Mouse (Mus musculus) limb, embryonic 10.5 days (tissue): ENCODE results near the gene Sim1. TPM values are rescaled to one million over a fixed set of nuclear protein-coding genes. Genes with fewer than 3 reads are reported as not detected.

ENCODE experiments used
- DNase-seq: peaks from one replicate; pipeline ENCODE4 v3.0.0-alpha.2; 2017; ENCODE audit warnings: low spot score
- H3K27ac ChIP-seq: fragments of 300-500 bp; sonication (generic); 2 replicates; pipeline ENCODE4 v1.5.1; 2016; ENCODE audit warnings: mild to moderate bottlenecking
- H3K27me3 ChIP-seq: fragments of 300-500 bp; sonication (generic); 2 replicates; pipeline ENCODE4 v1.6.1; 2016; ENCODE audit warnings: low read depth, mild to moderate bottlenecking; ENCODE audit not compliant: poor library complexity, severe bottlenecking
- H3K36me3 ChIP-seq: fragments of 300-500 bp; sonication (generic); 2 replicates; pipeline ENCODE4 v1.6.1; 2016; ENCODE audit warnings: mild to moderate bottlenecking, moderate library complexity
- H3K4me1 ChIP-seq: fragments of 300-500 bp; sonication (generic); 2 replicates; pipeline ENCODE4 v1.6.1; 2016
- H3K4me3 ChIP-seq: fragments of 300-500 bp; sonication (generic); 2 replicates; pipeline ENCODE4 v1.5.1; 2016; ENCODE audit warnings: mild to moderate bottlenecking, moderate library complexity
- H3K9me3 ChIP-seq: fragments of 300-500 bp; sonication (generic); replicated peaks from 2 replicates; pipeline ENCODE4 v1.6.1; 2016; ENCODE audit warnings: mild to moderate bottlenecking
- WGBS: fragments of 180-500 bp; shearing (Covaris S2); methylation state at CpG from one replicate; pipeline ENCODE4 v1.1.7; 2016; 5-methylcytosine and 5-hydroxymethylcytosine counted together
- polyA plus RNA-seq: library from polyadenylated mRNA; unstranded; fragments of >200 nt; fragmentation: Nextera tagmentation; extraction: Ambion mirVana; gene quantifications from 2 replicates; pipeline ENCODE4 v1.2.1, GENCODE M21; 2016

Gene Sim1
- 0.65 and 0.74 TPM in 2 replicates for polyA plus RNA-seq

GRCm38 (mm10) chr10:50894170-50894991 is at the start of gene Sim1:
Gene Sim1 (plus strand): TSS chr10:50894754.
- peak; percentile 92 for DNase-seq
- under 1% methylated on average over 62 of the region's 62 CpGs for WGBS
- H3K27ac ChIP-seq = no peak within 1 kb of the TSS
- H3K4me3 ChIP-seq = peak within 1 kb of the TSS; percentile 59
- H3K27me3 ChIP-seq = peaks cover 100% of the 10 kb centered on the region
- peaks cover 26% of the 10 kb centered on the region for H3K4me1 ChIP-seq
- H3K36me3 ChIP-seq = no peaks in the 10 kb centered on the region
- no peaks in the 10 kb centered on the region for H3K9me3 ChIP-seq

- Histone ChIP-seq H3K27ac (no peak overlapping the region), H3K4me3 (no peak overlapping the region), H3K9me3 (no peaks in the 10 kb centered on the region), H3K27me3 (no peaks in the 10 kb centered on the region), H3K36me3 (no peaks in the 10 kb centered on the region), H3K4me1 (no peaks in the 10 kb centered on the region)
- no peak for DNase-seq
- WGBS = 66% methylated on average over 4 of the region's 4 CpGs
Observed at GRCm38 (mm10) chr10:50868202-50868601, 26.4 kb upstream of the Sim1 start.

- no peaks in the 10 kb centered on the region for H3K9me3 ChIP-seq
- H3K4me3 ChIP-seq = no peak overlapping the region
- no peak for DNase-seq
- no peaks in the 10 kb centered on the region for H3K4me1 ChIP-seq
- WGBS = 92% methylated on average over 5 of the region's 5 CpGs
- no peak overlapping the region for H3K27ac ChIP-seq
- no peaks in the 10 kb centered on the region for H3K27me3 ChIP-seq
- no peaks in the 10 kb centered on the region for H3K36me3 ChIP-seq
Observed at GRCm38 (mm10) chr10:50876952-50877351, 17.6 kb upstream of the Sim1 start.

- no peak for DNase-seq
- H3K27me3 ChIP-seq = 0 out of 2 replicates have a peak, but pooled peaks cover 6% of the 10 kb centered on the region
- H3K36me3 ChIP-seq = no peaks in the 10 kb centered on the region
- H3K9me3 ChIP-seq = no peaks in the 10 kb centered on the region
- 25% methylated on average over 2 of the region's 2 CpGs for WGBS
- H3K4me1 ChIP-seq = no peaks in the 10 kb centered on the region; the same call in 1 of the 2 replicates
- H3K27ac ChIP-seq = no peak overlapping the region
- no peak overlapping the region for H3K4me3 ChIP-seq
Observed at GRCm38 (mm10) chr10:50881476-50882069, 13.0 kb upstream of the Sim1 start.

GRCm38 (mm10) chr10:50882366-50882765 is 12.2 kb upstream of the Sim1 start:
- H3K9me3 ChIP-seq = no peaks in the 10 kb centered on the region
- DNase-seq = no peak
- H3K27ac ChIP-seq = no peak overlapping the region
- no peak overlapping the region for H3K4me3 ChIP-seq
- H3K27me3 ChIP-seq = 0 out of 2 replicates have a peak, but pooled peaks cover 6% of the 10 kb centered on the region
- 67% methylated on average over 2 of the region's 2 CpGs for WGBS
- no peaks in the 10 kb centered on the region for H3K36me3 ChIP-seq
- no peaks in the 10 kb centered on the region; the same call in 1 of the 2 replicates for H3K4me1 ChIP-seq

GRCm38 (mm10) chr10:50886305-50886704 is 8.2 kb upstream of the Sim1 start:
- Histone ChIP-seq H3K4me1 (no peaks in the 10 kb centered on the region; the same call in 1 of the 2 replicates), H3K36me3 (no peaks in the 10 kb centered on the region), H3K4me3 (no peak overlapping the region), H3K27ac (no peak overlapping the region), H3K9me3 (no peaks in the 10 kb centered on the region), H3K27me3 (peaks cover 44% of the 10 kb centered on the region)
- WGBS = 72% methylated on average over 4 of the region's 4 CpGs
- no peak for DNase-seq

- H3K27me3 ChIP-seq = peaks cover 87% of the 10 kb centered on the region
- no peak for DNase-seq
- H3K4me3 ChIP-seq = no peak overlapping the region
- WGBS = 13% methylated on average over 6 of the region's 6 CpGs
- no peaks in the 10 kb centered on the region for H3K36me3 ChIP-seq
- H3K27ac ChIP-seq = no peak overlapping the region
- peaks cover 26% of the 10 kb centered on the region for H3K4me1 ChIP-seq
- H3K9me3 ChIP-seq = no peaks in the 10 kb centered on the region
Observed at GRCm38 (mm10) chr10:50890621-50891020, 3.9 kb upstream of the Sim1 start.

- Histone ChIP-seq H3K27me3 (peaks cover 96% of the 10 kb centered on the region), H3K9me3 (no peaks in the 10 kb centered on the region), H3K4me1 (peaks cover 26% of the 10 kb centered on the region), H3K4me3 (peak overlapping the region; percentile 25), H3K27ac (no peak overlapping the region), H3K36me3 (no peaks in the 10 kb centered on the region)
- WGBS = under 1% methylated on average over 26 of the region's 26 CpGs
- peak; percentile 58 for DNase-seq
Observed at GRCm38 (mm10) chr10:50891876-50892711, 2.5 kb upstream of the Sim1 start.

- DNase-seq = peak; percentile 64
- Histone ChIP-seq H3K27me3 (peaks cover 99% of the 10 kb centered on the region), H3K27ac (no peak overlapping the region), H3K4me3 (peak overlapping the region; percentile 25), H3K9me3 (no peaks in the 10 kb centered on the region), H3K36me3 (no peaks in the 10 kb centered on the region), H3K4me1 (peaks cover 26% of the 10 kb centered on the region)
- 0% methylated on average over 15 of the region's 15 CpGs for WGBS
Observed at GRCm38 (mm10) chr10:50892751-50893320, 1.7 kb upstream of the Sim1 start.

GRCm38 (mm10) chr10:50893546-50893945 is 1.0 kb upstream of the Sim1 start:
- Histone ChIP-seq H3K36me3 (no peaks in the 10 kb centered on the region), H3K9me3 (no peaks in the 10 kb centered on the region), H3K4me3 (no peak overlapping the region), H3K27me3 (peaks cover 100% of the 10 kb centered on the region), H3K27ac (no peak overlapping the region), H3K4me1 (peaks cover 26% of the 10 kb centered on the region)
- no peak for DNase-seq
- WGBS = 2% methylated on average over 10 of the region's 10 CpGs

GRCm38 (mm10) chr10:50895091-50895790 is 687 bp downstream of the Sim1 start:
- H3K4me3 ChIP-seq = peak overlapping the region; percentile 59
- H3K9me3 ChIP-seq = no peaks in the 10 kb centered on the region
- peak; percentile 68 for DNase-seq
- peaks cover 100% of the 10 kb centered on the region for H3K27me3 ChIP-seq
- WGBS = under 1% methylated on average over 44 of the region's 44 CpGs
- H3K36me3 ChIP-seq = no peaks in the 10 kb centered on the region
- no peak overlapping the region for H3K27ac ChIP-seq
- peaks cover 26% of the 10 kb centered on the region for H3K4me1 ChIP-seq
